Mouse (Mus musculus) megakaryocyte, adult 5-6 weeks (primary cell): ENCODE measurements around the gene Sec14l3. TPM values are rescaled to one million over a fixed set of nuclear protein-coding genes. Genes with fewer than 3 reads are reported as not detected.

Source experiments
- ATAC-seq: 2 replicates; pipeline ENCODE4 v1.8.0; 2016; ENCODE audit warnings: mild to moderate bottlenecking, inconsistent platforms; ENCODE audit not compliant: poor library complexity, severe bottlenecking
- total RNA-seq, 2 experiments: library from RNA; stranded (forward) in 1 of 2; stranded (reverse) in 1 of 2; fragments of 153-499, 151-499 nt in 1 of 2; fragments of 221-1000, 200-1000 nt in 1 of 2; gene quantifications; 2 replicates each; pipeline versions ENCODE4 v1.2.3 to v1.2.4; 2015 to 2017

Sec14l3 gene
- total RNA-seq, 2 experiments from 2014 or later = not detected

GRCm38 (mm10) chr11:4123922-4124321, 59.3 kb downstream of the Sec14l3 start:
- ATAC-seq = peak; percentile 53

- ATAC-seq = no peak
Measured at GRCm38 (mm10) chr11:4127059-4127458, 62.4 kb downstream of the Sec14l3 start.

Other genes starting within 250 kb of the Sec14l3 start
- gene Osbp2, start 200.9 kb upstream of the Sec14l3 start, total RNA-seq (2015) = 0.25 TPM in 1 of 2 replicates, not detected in the other
- gene Osbp2, start 200.9 kb upstream of the Sec14l3 start, total RNA-seq (2017) = not detected in 2 replicates
- 0.09 TPM in 1 of 2 replicates, not detected in the other for gene 4921536K21Rik, start 169.7 kb upstream of the Sec14l3 start, total RNA-seq (2015)
- gene 4921536K21Rik, start 169.7 kb upstream of the Sec14l3 start, total RNA-seq (2017) = 0.15 TPM in 1 of 2 replicates, not detected in the other
- gene Dusp18, start 169.6 kb upstream of the Sec14l3 start, total RNA-seq (2015) = 0.41 and 0.49 TPM in 2 replicates
- 0.08 and 0.44 TPM in 2 replicates for gene Dusp18, start 169.6 kb upstream of the Sec14l3 start, total RNA-seq (2017)
- 4.0 and 4.1 TPM in 2 replicates for gene Slc35e4, start 150.2 kb upstream of the Sec14l3 start, total RNA-seq (2015)
- 7.4 and 7.9 TPM in 2 replicates for gene Slc35e4, start 150.2 kb upstream of the Sec14l3 start, total RNA-seq (2017)
- gene Tcn2, start 132.7 kb upstream of the Sec14l3 start, total RNA-seq (2015) = 108 and 109 TPM in 2 replicates
- 57.0 and 66.9 TPM in 2 replicates for gene Tcn2, start 132.7 kb upstream of the Sec14l3 start, total RNA-seq (2017)
- 28.5 and 31.1 TPM in 2 replicates for gene Pes1, start 100.9 kb upstream of the Sec14l3 start, total RNA-seq (2015)
- gene Pes1, start 100.9 kb upstream of the Sec14l3 start, total RNA-seq (2017) = 60.7 and 86.6 TPM in 2 replicates
- not detected in 2 replicates for gene 4930556J24Rik, start 88.1 kb upstream of the Sec14l3 start, total RNA-seq (2015)
- gene 4930556J24Rik, start 88.1 kb upstream of the Sec14l3 start, total RNA-seq (2017) = not detected in 2 replicates
- 0.22 TPM in 1 of 2 replicates, not detected in the other for gene Gal3st1, start 81.2 kb upstream of the Sec14l3 start, total RNA-seq (2015)
- gene Gal3st1, start 81.2 kb upstream of the Sec14l3 start, total RNA-seq (2017) = not detected in 2 replicates
- not detected in 2 replicates for gene Sec14l4, start 33.4 kb upstream of the Sec14l3 start, total RNA-seq (2015)
- not detected in 2 replicates for gene Sec14l4, start 33.4 kb upstream of the Sec14l3 start, total RNA-seq (2017)
- 1.1 and 2.6 TPM in 2 replicates for gene Mtfp1, start 30.6 kb downstream of the Sec14l3 start, total RNA-seq (2015)
- gene Mtfp1, start 30.6 kb downstream of the Sec14l3 start, total RNA-seq (2017) = 1.3 and 1.8 TPM in 2 replicates
- 0.27 and 0.82 TPM in 2 replicates for gene Sec14l2, start 58.6 kb downstream of the Sec14l3 start, total RNA-seq (2015)
- 0.81 and 3.9 TPM in 2 replicates for gene Sec14l2, start 58.6 kb downstream of the Sec14l3 start, total RNA-seq (2017)
- 6.3 and 7.7 TPM in 2 replicates for gene Rnf215, start 70.4 kb downstream of the Sec14l3 start, total RNA-seq (2015)
- 12.8 and 14.8 TPM in 2 replicates for gene Rnf215, start 70.4 kb downstream of the Sec14l3 start, total RNA-seq (2017)
- 1.1 TPM in 1 of 2 replicates, not detected in the other for gene Ccdc157, start 95.5 kb downstream of the Sec14l3 start, total RNA-seq (2015)
- 0.44 and 1.3 TPM in 2 replicates for gene Ccdc157, start 95.5 kb downstream of the Sec14l3 start, total RNA-seq (2017)
- gene Sf3a1, start 95.5 kb downstream of the Sec14l3 start, total RNA-seq (2015) = 42.2 and 42.4 TPM in 2 replicates
- gene Sf3a1, start 95.5 kb downstream of the Sec14l3 start, total RNA-seq (2017) = 24.8 and 28.9 TPM in 2 replicates
- 2.5 and 3.8 TPM in 2 replicates for gene Tbc1d10a, start 121.9 kb downstream of the Sec14l3 start, total RNA-seq (2015)
- 5.5 and 8.3 TPM in 2 replicates for gene Tbc1d10a, start 121.9 kb downstream of the Sec14l3 start, total RNA-seq (2017)
- 1.2 and 1.3 TPM in 2 replicates for gene Castor1, start 153.4 kb downstream of the Sec14l3 start, total RNA-seq (2015)
- gene Castor1, start 153.4 kb downstream of the Sec14l3 start, total RNA-seq (2017) = 1.1 and 2.3 TPM in 2 replicates
- 26.6 and 34.4 TPM in 2 replicates for gene Osm, start 171.6 kb downstream of the Sec14l3 start, total RNA-seq (2015)
- gene Osm, start 171.6 kb downstream of the Sec14l3 start, total RNA-seq (2017) = 31.9 and 39.2 TPM in 2 replicates
- gene Lif, start 192.7 kb downstream of the Sec14l3 start, total RNA-seq (2015) = 0.18 and 0.31 TPM in 2 replicates
- gene Lif, start 192.7 kb downstream of the Sec14l3 start, total RNA-seq (2017) = 1.1 and 6.7 TPM in 2 replicates